Mouse (Mus musculus) embryonic facial prominence, embryonic 15.5 days (tissue): ENCODE data around the gene Adam1a. TPM values are rescaled to one million over a fixed set of nuclear protein-coding genes. Genes with fewer than 3 reads are reported as not detected.

ENCODE experiments used
- ATAC-seq: fragments of 200-750 bp; cut with Nextera tagmentation; 2 replicates; pipeline ENCODE4 v1.8.0; 2017; ENCODE audit warnings: low read depth, moderate TSS enrichment; ENCODE audit not compliant: insufficient number of reproducible peaks, low FRiP score, low TSS enrichment
- H3K27ac ChIP-seq: fragments of 300-500 bp; sonication (generic); replicated peaks from 2 replicates; pipeline ENCODE4 v1.5.1; 2015; ENCODE audit warnings: mild to moderate bottlenecking, inconsistent platforms
- H3K27me3 ChIP-seq: fragments of 300-500 bp; sonication (generic); 2 replicates; pipeline ENCODE4 v1.6.1; 2015; ENCODE audit warnings: inconsistent platforms
- H3K36me3 ChIP-seq: fragments of 300-500 bp; sonication (generic); 2 replicates; pipeline ENCODE4 v1.6.1; 2015; ENCODE audit warnings: mild to moderate bottlenecking, inconsistent platforms
- H3K4me1 ChIP-seq: fragments of 300-500 bp; sonication (generic); 2 replicates; pipeline ENCODE4 v1.6.1; 2015; ENCODE audit warnings: inconsistent platforms
- H3K4me2 ChIP-seq: fragments of 300-500 bp; sonication (generic); replicated peaks from 2 replicates; pipeline ENCODE4 v1.6.1; 2015; ENCODE audit warnings: mild to moderate bottlenecking, inconsistent platforms
- H3K4me3 ChIP-seq: fragments of 300-500 bp; sonication (generic); replicated peaks from 2 replicates; pipeline ENCODE4 v1.5.1; 2015; ENCODE audit warnings: mild to moderate bottlenecking, inconsistent platforms
- H3K9ac ChIP-seq: fragments of 300-500 bp; sonication (generic); 2 replicates; pipeline ENCODE4 v1.6.1; 2015; ENCODE audit warnings: inconsistent platforms
- H3K9me3 ChIP-seq: fragments of 300-500 bp; sonication (generic); replicated peaks from 2 replicates; pipeline ENCODE4 v1.6.1; 2016; ENCODE audit warnings: inconsistent platforms
- WGBS: fragments of 180-500 bp; shearing (Covaris S2); methylation state at CpG from one replicate; pipeline ENCODE4 v1.1.7; 2015; 5-methylcytosine and 5-hydroxymethylcytosine counted together
- polyA plus RNA-seq: library from polyadenylated mRNA; unstranded; fragments of >200 nt; fragmentation: Nextera tagmentation; extraction: Ambion mirVana; gene quantifications from 2 replicates; pipeline ENCODE4 v1.2.1, GENCODE M21; 2015

The Adam1a gene
- polyA plus RNA-seq, 1 experiment from 2014 or later = 1.9 TPM

DNA sequence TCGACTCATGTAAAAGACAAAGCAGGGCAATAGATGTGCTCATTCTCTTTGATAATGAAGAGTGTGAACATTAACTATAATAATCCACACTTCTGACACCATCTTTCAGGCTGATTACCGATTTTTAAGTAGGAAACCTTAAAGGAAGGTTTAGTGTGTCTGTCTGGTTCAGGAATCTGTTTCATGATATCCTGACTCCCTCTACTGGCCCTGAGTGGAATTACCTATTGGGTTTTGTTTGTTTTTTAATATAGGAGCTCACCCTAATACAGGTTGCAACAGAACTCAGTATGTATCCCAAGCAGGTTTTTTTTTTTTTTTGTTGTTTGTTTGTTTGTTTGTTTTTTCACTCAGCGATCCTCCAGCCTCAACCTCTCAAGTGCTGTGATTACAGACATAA lies 67.6 kb downstream of the Adam1a start:
- H3K9me3 ChIP-seq = no peaks in the 10 kb centered on the region
- H3K27ac ChIP-seq = no peak overlapping the region
- H3K4me2 ChIP-seq = no peak overlapping the region
- ATAC-seq = no peak
- no peak overlapping the region for H3K9ac ChIP-seq
- no peaks in the 10 kb centered on the region for H3K27me3 ChIP-seq
- no peaks in the 10 kb centered on the region for H3K4me1 ChIP-seq
- WGBS = 31% methylated on average over 3 of the region's 3 CpGs
- no peaks in the 10 kb centered on the region for H3K36me3 ChIP-seq
- H3K4me3 ChIP-seq = no peak overlapping the region

DNA sequence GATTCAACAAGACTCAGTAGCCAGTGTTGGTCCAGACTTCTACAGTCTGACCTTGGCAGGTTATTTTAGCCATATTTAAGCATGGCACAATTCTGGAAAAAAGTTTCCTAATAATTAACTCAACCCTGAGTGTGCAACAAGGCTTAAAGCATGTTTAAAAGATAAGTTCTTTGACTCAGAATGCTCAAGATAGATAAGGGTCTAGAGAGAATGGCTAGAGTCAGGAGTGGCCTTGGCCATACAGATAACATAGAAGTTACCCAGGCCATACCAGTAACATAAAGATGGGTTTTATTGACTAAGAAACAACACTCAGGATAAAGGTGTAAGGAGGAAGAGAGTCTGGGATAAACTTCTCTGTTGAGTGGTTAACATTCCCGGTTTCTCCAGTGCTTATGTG lies 69.2 kb downstream of the Adam1a start:
- H3K4me3 ChIP-seq = no peak overlapping the region
- H3K27ac ChIP-seq = no peak overlapping the region
- H3K36me3 ChIP-seq = no peaks in the 10 kb centered on the region
- no peaks in the 10 kb centered on the region for H3K27me3 ChIP-seq
- WGBS = 84% methylated on average over 1 of the region's 1 CpGs
- H3K4me1 ChIP-seq = no peaks in the 10 kb centered on the region
- no peak for ATAC-seq
- H3K9me3 ChIP-seq = no peaks in the 10 kb centered on the region
- no peak overlapping the region for H3K9ac ChIP-seq
- no peak overlapping the region for H3K4me2 ChIP-seq

DNA sequence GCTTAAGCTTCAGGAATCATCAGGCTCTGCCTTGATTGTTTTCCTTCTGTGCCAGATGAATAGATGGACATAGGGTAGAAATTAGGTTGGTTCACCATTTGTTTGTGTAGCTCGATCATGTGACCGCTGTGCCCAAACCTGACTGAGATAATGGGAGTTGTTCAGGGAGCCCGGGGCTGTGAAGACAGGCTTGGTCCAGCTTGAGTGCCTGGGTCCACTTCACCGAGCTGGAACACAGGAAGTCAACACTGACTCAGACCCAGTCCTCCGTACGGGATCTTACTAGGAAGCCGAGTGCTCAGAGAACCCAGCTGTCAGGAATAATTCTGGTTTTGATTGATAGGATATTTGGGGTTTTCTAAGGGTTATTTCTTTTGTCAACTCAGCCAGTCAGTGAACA lies 70.7 kb downstream of the Adam1a start:
- Histone ChIP-seq H3K9ac (no peak overlapping the region), H3K27me3 (no peaks in the 10 kb centered on the region), H3K27ac (no peak overlapping the region), H3K36me3 (no peaks in the 10 kb centered on the region), H3K4me2 (no peak overlapping the region), H3K9me3 (no peaks in the 10 kb centered on the region), H3K4me3 (no peak overlapping the region), H3K4me1 (no peaks in the 10 kb centered on the region)
- 62% methylated on average over 7 of the region's 7 CpGs for WGBS
- no peak for ATAC-seq

DNA sequence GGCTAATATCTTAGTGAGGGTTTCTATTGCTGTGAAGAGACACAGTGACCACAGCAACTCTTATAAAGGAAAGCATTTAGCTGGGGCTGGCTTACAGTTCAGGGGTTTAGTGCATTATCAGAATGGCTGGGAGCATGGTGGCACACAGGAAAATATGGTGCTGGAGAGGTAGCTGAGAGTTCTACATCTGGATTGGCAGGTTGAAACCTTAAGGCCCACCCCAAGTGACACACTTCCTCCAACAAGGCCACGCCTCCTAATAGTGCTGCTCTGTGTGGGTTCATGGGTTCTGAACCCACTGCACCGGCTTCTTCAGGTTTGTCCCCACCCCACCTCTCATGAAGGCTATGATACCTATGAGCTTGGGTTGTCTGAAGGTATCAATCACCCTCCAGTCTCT lies 72.9 kb downstream of the Adam1a start:
- H3K4me3 ChIP-seq = no peak overlapping the region
- no peaks in the 10 kb centered on the region for H3K4me1 ChIP-seq
- no peak overlapping the region for H3K9ac ChIP-seq
- no peaks in the 10 kb centered on the region for H3K9me3 ChIP-seq
- H3K4me2 ChIP-seq = no peak overlapping the region
- no peak overlapping the region for H3K27ac ChIP-seq
- WGBS = 88% methylated on average over 2 of the region's 2 CpGs
- H3K36me3 ChIP-seq = no peaks in the 10 kb centered on the region
- no peak for ATAC-seq
- no peaks in the 10 kb centered on the region for H3K27me3 ChIP-seq

DNA sequence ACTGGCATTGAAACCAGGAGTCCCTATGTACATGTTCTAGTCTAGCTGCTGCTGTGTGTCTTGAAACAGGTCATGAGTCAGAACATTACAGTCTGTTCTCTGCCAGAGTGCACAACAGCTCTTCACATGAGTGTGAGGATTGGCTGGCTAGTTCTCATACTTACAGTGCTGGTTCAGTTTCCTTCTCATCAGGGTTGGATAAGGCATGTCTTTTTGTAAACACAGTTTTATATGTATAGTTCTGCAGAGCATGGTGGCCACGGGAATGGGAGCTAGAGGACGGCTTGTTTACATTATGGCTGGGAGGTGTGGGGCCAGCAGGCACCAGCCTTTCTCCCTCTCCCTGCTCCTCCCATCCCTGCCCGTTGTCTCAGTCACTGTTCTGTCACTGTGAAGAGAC lies 75.7 kb downstream of the Adam1a start:
- no peak overlapping the region for H3K4me3 ChIP-seq
- no peak overlapping the region for H3K4me2 ChIP-seq
- H3K27me3 ChIP-seq = no peaks in the 10 kb centered on the region
- H3K4me1 ChIP-seq = no peaks in the 10 kb centered on the region
- no peaks in the 10 kb centered on the region for H3K9me3 ChIP-seq
- H3K9ac ChIP-seq = no peak overlapping the region
- ATAC-seq = no peak
- no peaks in the 10 kb centered on the region for H3K36me3 ChIP-seq
- WGBS = 43% methylated on average over 3 of the region's 3 CpGs
- H3K27ac ChIP-seq = no peak overlapping the region

Other genes with a start within 250 kb of the Adam1a start
- gene Trafd1, start 159.8 kb downstream of the Adam1a start, polyA plus RNA-seq = 81.8 and 93.6 TPM in 2 replicates
- gene Naa25, start 147.5 kb downstream of the Adam1a start, polyA plus RNA-seq = 39.4 and 40.6 TPM in 2 replicates
- 2.3 and 2.9 TPM in 2 replicates for gene Tmem116, start 93.6 kb downstream of the Adam1a start, polyA plus RNA-seq
- gene Erp29, start 93.0 kb downstream of the Adam1a start, polyA plus RNA-seq = 175 and 195 TPM in 2 replicates
- gene Adam1b, start 42.0 kb downstream of the Adam1a start, polyA plus RNA-seq = not detected in 2 replicates
- gene Gm42878, start within 50 bp of the Adam1a start, polyA plus RNA-seq = 0.58 TPM in 1 of 2 replicates, not detected in the other
- 49.3 and 52.0 TPM in 2 replicates for gene Mapkapk5, start 423 bp upstream of the Adam1a start, polyA plus RNA-seq
- 212 and 219 TPM in 2 replicates for gene Aldh2, start 48.3 kb upstream of the Adam1a start, polyA plus RNA-seq
- gene Acad12, start 73.5 kb upstream of the Adam1a start, polyA plus RNA-seq = 2.0 and 2.4 TPM in 2 replicates
- 2.8 and 3.4 TPM in 2 replicates for gene Acad10, start 115.0 kb upstream of the Adam1a start, polyA plus RNA-seq
- gene Brap, start 115.1 kb upstream of the Adam1a start, polyA plus RNA-seq = 47.4 and 50.2 TPM in 2 replicates
- gene Atxn2, start 165.9 kb upstream of the Adam1a start, polyA plus RNA-seq = 60.5 and 65.2 TPM in 2 replicates